Mouse (Mus musculus): Measurements from ENCODE around the gene Dus1l. TPM values are rescaled to one million over a fixed set of nuclear protein-coding genes. Genes with fewer than 3 reads are reported as not detected.
A peak's percentile ranks its signal among the peaks of the same experiment; 100 is the strongest.
"Not testable (repeated sequence)": the region's sequence is repeated elsewhere in the genome, so short reads cannot be mapped to it uniquely, and the experiment has no call there.

Dus1l gene
- polyA plus RNA-seq, 1 experiment from 2014 or later, result 74.0 TPM

DNA sequence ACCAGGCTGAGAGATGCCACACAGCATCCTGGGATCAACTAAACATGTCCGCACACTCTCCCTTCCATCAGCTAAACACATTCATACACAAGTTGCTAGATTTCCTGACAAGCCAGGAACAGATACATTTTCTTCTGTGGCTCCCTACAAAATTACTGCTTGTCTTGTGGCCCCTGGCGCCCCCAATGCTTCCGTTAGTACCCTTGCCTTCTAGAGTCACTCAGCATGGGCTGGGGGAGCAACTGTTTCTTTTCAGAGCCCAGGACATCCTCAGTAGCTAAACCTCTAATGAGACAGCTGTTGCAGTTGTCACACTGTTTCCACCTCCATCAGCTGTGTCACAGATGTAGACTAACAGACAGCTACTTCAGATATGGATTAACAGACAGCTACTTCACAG is 23.5 kb downstream of the Dus1l start:
- Histone ChIP-seq H3K4me3 (ENCODE audit: low read length) (no peak overlapping the region), H3K4me1 (replicated peaks; ENCODE audit: control insufficient read depth, insufficient read depth, low read length) (no peaks in the 10 kb centered on the region; the same call in 1 of the 2 replicates), H3K27me3 (ENCODE audit: control insufficient read depth, insufficient read depth, low read depth, low read length) (no peaks in the 10 kb centered on the region), H3K27ac (ENCODE audit: low read length) (no peak overlapping the region), H3K4me2 (ENCODE audit: low read depth, low read length) (no peak overlapping the region), H3K9ac (ENCODE audit: low read length) (no peak overlapping the region), H3K9me3 (ENCODE audit: control insufficient read depth, low read length) (no peaks in the 10 kb centered on the region), H3K36me3 (ENCODE audit: control insufficient read depth, insufficient read depth, low read length) (no peaks in the 10 kb centered on the region)
- whole genome bisulfite sequencing, result 72% methylated on average over 3 of the region's 3 CpGs
- no peak for ATAC-seq (ENCODE audit: low read depth)

DNA sequence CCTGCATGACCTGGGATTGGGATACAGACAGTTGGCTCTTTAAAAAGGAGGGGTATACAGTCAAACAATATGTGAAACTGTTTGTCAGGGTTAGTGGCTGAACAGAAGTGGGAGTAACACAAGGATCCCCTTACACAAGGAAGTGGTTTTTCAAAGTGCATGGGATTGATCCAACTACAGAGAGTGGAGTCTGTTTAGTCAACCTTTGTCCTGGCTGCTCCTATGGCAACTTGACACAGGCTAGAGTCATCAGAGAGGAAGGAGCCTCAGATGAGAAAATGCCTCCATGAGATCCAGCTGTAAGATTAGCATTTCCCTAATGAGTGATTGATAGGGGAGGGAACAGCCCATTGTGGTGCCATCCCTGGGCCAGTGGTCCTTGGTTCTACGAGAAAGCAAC is 28.0 kb downstream of the Dus1l start:
- WGBS, result 73% methylated on average over 1 of the region's 1 CpGs
- H3K9me3 ChIP-seq (ENCODE audit: control insufficient read depth, low read length), result no peaks in the 10 kb centered on the region
- H3K4me1 ChIP-seq (replicated peaks; ENCODE audit: control insufficient read depth, insufficient read depth, low read length), result no peaks in the 10 kb centered on the region
- H3K27me3 ChIP-seq (ENCODE audit: control insufficient read depth, insufficient read depth, low read depth, low read length), result no peaks in the 10 kb centered on the region
- H3K4me2 ChIP-seq (ENCODE audit: low read depth, low read length), result no peak overlapping the region
- no peak for ATAC-seq (ENCODE audit: low read depth)
- H3K9ac ChIP-seq (ENCODE audit: low read length), result no peak overlapping the region
- no peak overlapping the region for H3K4me3 ChIP-seq (ENCODE audit: low read length)
- H3K36me3 ChIP-seq (ENCODE audit: control insufficient read depth, insufficient read depth, low read length), result no peaks in the 10 kb centered on the region
- no peak overlapping the region for H3K27ac ChIP-seq (ENCODE audit: low read length)

DNA sequence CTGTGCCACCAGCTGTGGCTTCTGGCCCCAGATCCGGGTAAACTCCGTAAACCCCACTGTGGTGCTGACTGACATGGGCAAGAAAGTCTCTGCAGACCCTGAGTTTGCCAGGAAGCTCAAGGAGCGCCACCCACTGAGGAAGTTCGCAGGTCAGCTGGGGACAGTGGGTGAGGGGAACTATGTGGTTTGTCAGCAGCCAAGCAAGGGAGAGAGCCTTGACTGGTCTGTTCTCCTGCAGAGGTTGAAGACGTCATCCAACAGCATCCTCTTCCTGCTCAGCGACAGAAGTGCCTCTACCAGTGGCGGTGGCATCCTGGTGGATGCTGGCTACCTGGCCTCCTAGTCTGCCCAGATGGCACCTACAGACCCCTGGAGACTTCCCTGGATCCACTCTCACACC is 29.2 kb downstream of the Dus1l start:
- not testable (repeated sequence) for H3K9me3 ChIP-seq (ENCODE audit: control insufficient read depth, low read length); H3K4me2 ChIP-seq (ENCODE audit: low read depth, low read length); H3K4me1 ChIP-seq (replicated peaks; ENCODE audit: control insufficient read depth, insufficient read depth, low read length); H3K9ac ChIP-seq (ENCODE audit: low read length); H3K27me3 ChIP-seq (ENCODE audit: control insufficient read depth, insufficient read depth, low read depth, low read length); H3K27ac ChIP-seq (ENCODE audit: low read length); ATAC-seq (ENCODE audit: low read depth); H3K36me3 ChIP-seq (ENCODE audit: control insufficient read depth, insufficient read depth, low read length); H3K4me3 ChIP-seq (ENCODE audit: low read length)
- 41% methylated on average over 3 of the region's 7 CpGs for WGBS

DNA sequence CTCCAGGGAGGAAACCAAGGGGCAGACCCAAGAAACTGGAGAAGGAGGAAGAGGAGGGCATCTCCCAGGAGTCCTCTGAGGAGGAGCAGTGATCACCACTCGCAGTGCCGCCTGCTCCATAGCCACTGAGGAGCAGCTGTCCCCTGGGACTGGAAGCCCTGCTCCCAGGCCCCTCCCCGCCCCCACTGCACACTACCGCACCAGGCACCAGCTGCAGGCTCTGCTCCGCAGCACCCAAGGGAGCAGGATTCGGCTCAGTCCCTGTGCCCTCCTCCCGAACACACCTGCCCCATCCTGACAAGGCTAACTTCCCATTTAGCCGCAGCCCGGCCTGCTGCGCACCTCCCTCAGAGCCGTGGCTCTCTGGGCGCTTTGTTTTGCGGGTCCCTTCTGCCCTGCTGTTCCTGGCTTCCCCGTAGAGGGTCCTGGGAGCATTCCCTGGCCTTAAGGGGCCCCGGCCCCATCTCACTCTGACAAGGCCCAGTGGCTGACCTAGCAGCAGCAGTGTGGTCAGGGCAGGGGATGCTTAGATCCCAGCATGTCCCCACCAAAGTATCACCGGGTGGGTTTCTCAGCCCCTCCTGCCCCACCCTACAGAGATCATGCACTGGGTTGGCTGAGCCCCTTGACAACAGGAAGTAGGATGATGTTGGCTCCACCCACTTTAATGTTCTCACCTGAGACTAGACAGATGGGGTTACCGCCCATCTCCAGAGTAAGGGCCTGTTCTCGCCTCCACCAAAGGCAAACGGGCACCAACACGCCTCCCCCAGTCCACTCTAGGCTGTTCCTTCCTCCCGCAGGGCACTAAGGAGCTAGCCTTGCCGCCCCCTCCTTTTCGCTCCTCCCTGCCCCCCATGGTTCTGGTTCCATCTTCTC is 32.8 kb downstream of the Dus1l start:
- not testable (repeated sequence) for H3K4me1 ChIP-seq (replicated peaks; ENCODE audit: control insufficient read depth, insufficient read depth, low read length); H3K4me3 ChIP-seq (ENCODE audit: low read length); H3K36me3 ChIP-seq (ENCODE audit: control insufficient read depth, insufficient read depth, low read length); H3K27ac ChIP-seq (ENCODE audit: low read length); H3K27me3 ChIP-seq (ENCODE audit: control insufficient read depth, insufficient read depth, low read depth, low read length); H3K9ac ChIP-seq (ENCODE audit: low read length)
- peak; percentile 27 for ATAC-seq (ENCODE audit: low read depth)
- Histone ChIP-seq H3K9me3 (ENCODE audit: control insufficient read depth, low read length) (peaks cover 12% of the 10 kb centered on the region; the same call in 1 of the 2 replicates), H3K4me2 (ENCODE audit: low read depth, low read length) (peak overlapping the region; percentile 16)
- WGBS, result 0% methylated on average over 2 of the region's 23 CpGs

DNA sequence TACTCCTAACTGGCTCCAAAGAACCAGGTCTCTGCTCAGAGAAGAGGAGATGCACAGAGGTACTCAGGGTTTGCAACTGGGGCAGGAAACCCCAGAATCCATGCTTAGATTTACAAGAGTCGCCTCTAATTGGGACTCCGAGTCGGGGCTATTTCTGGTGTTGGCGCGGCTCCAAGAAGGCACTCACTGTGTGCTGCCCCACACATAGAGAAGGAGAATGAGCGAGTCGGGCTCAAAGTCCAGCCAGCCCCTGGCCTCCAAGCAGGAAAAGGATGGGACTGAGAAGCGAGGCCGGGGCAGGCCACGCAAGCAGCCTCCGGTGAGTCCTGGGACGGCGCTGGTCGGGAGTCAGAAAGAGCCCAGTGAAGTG is 33.5 kb downstream of the Dus1l start, which contains the start of gene Hmga1b:
Gene Hmga1b, plus strand, starts transcription at position 123 of the 370 bp plus-strand sequence.
- H3K9ac ChIP-seq (ENCODE audit: low read length); H3K4me3 ChIP-seq (ENCODE audit: low read length); H3K27me3 ChIP-seq (ENCODE audit: control insufficient read depth, insufficient read depth, low read depth, low read length); H3K4me1 ChIP-seq (replicated peaks; ENCODE audit: control insufficient read depth, insufficient read depth, low read length); H3K36me3 ChIP-seq (ENCODE audit: control insufficient read depth, insufficient read depth, low read length): not testable (repeated sequence)
- Histone ChIP-seq H3K27ac (ENCODE audit: low read length) (0 out of 2 replicates have a peak within 1 kb of the TSS, but pooled peaks have one; percentile 21), H3K9me3 (ENCODE audit: control insufficient read depth, low read length) (peaks cover 17% of the 10 kb centered on the region; the same call in 1 of the 2 replicates), H3K4me2 (ENCODE audit: low read depth, low read length) (peak within 1 kb of the TSS; percentile 16)
- ATAC-seq (ENCODE audit: low read depth), result peak; percentile 34; the same call in 1 of the 2 replicates
- 7% methylated on average over 14 of the region's 14 CpGs for WGBS

DNA sequence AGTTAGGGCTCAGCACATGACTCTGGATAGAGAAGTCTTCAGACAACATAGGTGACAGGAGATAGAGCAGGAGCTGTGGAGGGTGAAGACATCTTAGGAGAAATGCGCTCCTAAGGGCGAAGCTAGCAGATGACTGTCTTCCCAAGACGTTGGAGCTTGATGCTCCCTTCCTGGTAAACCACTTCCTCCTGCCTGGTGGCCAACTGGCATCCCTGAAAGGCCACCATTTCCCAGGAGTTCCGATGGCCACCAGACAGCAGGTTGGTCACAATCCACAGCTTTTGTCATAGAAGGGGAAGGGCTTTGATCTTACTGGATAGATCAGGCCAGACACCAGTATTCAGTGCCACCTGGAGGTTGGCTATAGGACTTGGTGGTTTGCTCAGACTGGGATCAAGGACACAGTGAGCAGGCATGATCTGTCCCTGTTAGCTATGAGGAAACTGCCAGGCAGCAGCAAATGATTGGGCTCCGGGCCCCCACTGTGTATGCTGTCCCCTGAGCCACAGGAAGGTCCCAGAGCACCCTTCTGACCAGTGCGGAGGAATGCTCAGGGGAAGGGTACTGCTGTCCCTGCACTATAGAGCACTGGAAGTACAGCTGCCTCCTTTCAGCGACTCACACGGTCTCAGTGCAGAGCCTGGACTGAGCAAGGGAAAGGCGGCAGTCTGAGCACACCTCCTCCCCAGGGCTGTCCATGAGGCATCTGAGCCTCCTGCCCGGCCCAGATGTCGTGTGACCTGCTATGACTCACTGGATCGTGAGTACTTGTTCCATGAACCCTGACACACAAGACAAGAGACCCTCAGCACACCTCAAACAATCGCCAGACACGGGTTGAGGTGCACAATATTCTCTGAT is 34.2 kb downstream of the Dus1l start:
- Histone ChIP-seq H3K4me2 (ENCODE audit: low read depth, low read length) (peak overlapping the region; percentile 16), H3K27ac (ENCODE audit: low read length) (0 out of 2 replicates have a peak overlapping the region, but pooled peaks have one; percentile 21), H3K9ac (ENCODE audit: low read length) (no peak overlapping the region), H3K9me3 (ENCODE audit: control insufficient read depth, low read length) (peaks cover 18% of the 10 kb centered on the region; the same call in 1 of the 2 replicates), H3K4me3 (ENCODE audit: low read length) (no peak overlapping the region; the same call in 1 of the 2 replicates), H3K36me3 (ENCODE audit: control insufficient read depth, insufficient read depth, low read length) (no peaks in the 10 kb centered on the region), H3K27me3 (ENCODE audit: control insufficient read depth, insufficient read depth, low read depth, low read length) (no peaks in the 10 kb centered on the region), H3K4me1 (replicated peaks; ENCODE audit: control insufficient read depth, insufficient read depth, low read length) (peaks cover 3% of the 10 kb centered on the region; the same call in 1 of the 2 replicates)
- WGBS, result 62% methylated on average over 14 of the region's 14 CpGs
- ATAC-seq (ENCODE audit: low read depth), result peak; percentile 43; the same call in 1 of the 2 replicates

DNA sequence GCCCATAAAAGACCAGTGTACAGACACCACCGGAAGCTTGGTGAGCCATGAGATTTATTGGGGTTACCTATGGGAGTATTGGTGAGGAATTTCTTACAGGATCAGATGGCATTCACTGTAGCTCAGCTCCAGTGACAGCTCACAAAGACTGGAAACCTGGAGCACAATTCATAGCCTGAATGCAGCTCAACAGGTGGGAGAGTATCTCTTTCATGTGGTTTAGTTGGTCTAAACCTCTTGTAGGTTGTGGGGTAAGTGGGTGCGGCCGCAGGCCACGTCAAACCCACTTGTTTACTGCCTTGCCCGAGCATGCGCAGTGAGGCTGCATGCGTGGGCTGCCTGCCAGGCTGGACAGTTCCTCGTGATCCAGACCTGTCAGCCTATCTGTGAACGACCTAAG is 36.0 kb downstream of the Dus1l start:
- H3K4me2 ChIP-seq (ENCODE audit: low read depth, low read length), result no peak overlapping the region
- no peak for ATAC-seq (ENCODE audit: low read depth)
- peaks cover 21% of the 10 kb centered on the region; the same call in 1 of the 2 replicates for H3K9me3 ChIP-seq (ENCODE audit: control insufficient read depth, low read length)
- no peaks in the 10 kb centered on the region for H3K36me3 ChIP-seq (ENCODE audit: control insufficient read depth, insufficient read depth, low read length)
- H3K9ac ChIP-seq (ENCODE audit: low read length), result no peak overlapping the region
- peaks cover 3% of the 10 kb centered on the region; the same call in 1 of the 2 replicates for H3K4me1 ChIP-seq (replicated peaks; ENCODE audit: control insufficient read depth, insufficient read depth, low read length)
- H3K4me3 ChIP-seq (ENCODE audit: low read length), result no peak overlapping the region
- H3K27me3 ChIP-seq (ENCODE audit: control insufficient read depth, insufficient read depth, low read depth, low read length), result no peaks in the 10 kb centered on the region
- WGBS, result 79% methylated on average over 9 of the region's 9 CpGs
- no peak overlapping the region for H3K27ac ChIP-seq (ENCODE audit: low read length)

DNA sequence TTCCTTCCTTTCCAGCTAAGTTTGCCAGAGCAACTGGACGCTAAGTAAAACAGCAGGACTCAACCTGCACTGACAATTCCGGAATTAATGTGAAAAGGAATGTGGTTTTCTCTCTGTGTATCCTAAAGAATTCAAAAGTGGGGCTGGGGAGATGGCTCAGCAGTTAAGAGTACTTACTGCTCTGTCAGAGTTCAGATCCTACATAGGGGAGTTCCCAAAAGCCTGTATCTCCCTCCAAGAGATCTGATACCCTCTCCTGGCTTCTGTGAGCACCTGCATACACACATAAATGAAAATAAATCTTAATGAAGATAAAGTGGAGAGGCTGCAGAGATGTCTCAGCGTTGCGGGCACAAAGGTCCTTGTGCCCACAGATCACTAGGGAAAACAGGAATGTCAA is 44.6 kb downstream of the Dus1l start:
- no peaks in the 10 kb centered on the region for H3K27me3 ChIP-seq (ENCODE audit: control insufficient read depth, insufficient read depth, low read depth, low read length)
- ATAC-seq (ENCODE audit: low read depth), result no peak
- no peaks in the 10 kb centered on the region; the same call in 1 of the 2 replicates for H3K9me3 ChIP-seq (ENCODE audit: control insufficient read depth, low read length)
- no peak overlapping the region for H3K4me3 ChIP-seq (ENCODE audit: low read length)
- H3K36me3 ChIP-seq (ENCODE audit: control insufficient read depth, insufficient read depth, low read length), result no peaks in the 10 kb centered on the region
- WGBS, result 53% methylated on average over 4 of the region's 4 CpGs
- no peaks in the 10 kb centered on the region for H3K4me1 ChIP-seq (replicated peaks; ENCODE audit: control insufficient read depth, insufficient read depth, low read length)
- no peak overlapping the region for H3K4me2 ChIP-seq (ENCODE audit: low read depth, low read length)
- no peak overlapping the region for H3K27ac ChIP-seq (ENCODE audit: low read length)
- H3K9ac ChIP-seq (ENCODE audit: low read length), result no peak overlapping the region

DNA sequence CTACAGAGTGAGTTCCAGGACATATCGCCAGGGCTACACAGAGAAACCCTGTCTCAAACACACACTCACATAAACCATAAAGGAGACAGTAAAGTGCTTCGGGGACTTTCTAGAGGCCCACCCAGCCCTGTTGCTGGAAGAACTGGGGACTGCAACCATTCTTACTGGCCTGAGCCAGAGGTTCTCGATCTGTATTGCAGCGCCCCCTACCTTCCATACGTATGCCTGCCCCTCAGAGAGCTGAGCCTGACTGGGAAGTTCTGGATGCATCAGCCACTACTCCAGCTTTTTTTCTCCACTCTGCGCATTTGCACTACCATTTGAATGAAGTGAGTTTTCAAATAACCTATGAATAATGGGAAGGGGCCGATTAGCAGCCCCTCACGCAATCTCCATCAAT is 46.8 kb downstream of the Dus1l start:
- no peak overlapping the region for H3K27ac ChIP-seq (ENCODE audit: low read length)
- H3K9ac ChIP-seq (ENCODE audit: low read length), result no peak overlapping the region
- 62% methylated on average over 8 of the region's 8 CpGs for WGBS
- no peak overlapping the region for H3K4me3 ChIP-seq (ENCODE audit: low read length)
- no peak for ATAC-seq (ENCODE audit: low read depth)
- H3K27me3 ChIP-seq (ENCODE audit: control insufficient read depth, insufficient read depth, low read depth, low read length), result no peaks in the 10 kb centered on the region
- no peak overlapping the region for H3K4me2 ChIP-seq (ENCODE audit: low read depth, low read length)
- no peaks in the 10 kb centered on the region for H3K9me3 ChIP-seq (ENCODE audit: control insufficient read depth, low read length)
- no peaks in the 10 kb centered on the region for H3K36me3 ChIP-seq (ENCODE audit: control insufficient read depth, insufficient read depth, low read length)
- no peaks in the 10 kb centered on the region for H3K4me1 ChIP-seq (replicated peaks; ENCODE audit: control insufficient read depth, insufficient read depth, low read length)

Data from lung, embryonic 16.5 days (tissue).